Mouse (Mus musculus) CH12F3 (cell line): ENCODE data around the gene Rhot2.

Experiments
- in situ Hi-C: fragments of 300-500 bp; cut with MboI; formaldehyde crosslinking; loops from 2 replicates; pipeline ENCODE4 v1.14.3; 2020; ENCODE audit warnings: low sequenced_read_pairs

The Rhot2 gene

GRCm38 (mm10) chr17:25843636-25844395 is 835 bp downstream of the Rhot2 start:
- in situ Hi-C loops, result no loop called here

DNA sequence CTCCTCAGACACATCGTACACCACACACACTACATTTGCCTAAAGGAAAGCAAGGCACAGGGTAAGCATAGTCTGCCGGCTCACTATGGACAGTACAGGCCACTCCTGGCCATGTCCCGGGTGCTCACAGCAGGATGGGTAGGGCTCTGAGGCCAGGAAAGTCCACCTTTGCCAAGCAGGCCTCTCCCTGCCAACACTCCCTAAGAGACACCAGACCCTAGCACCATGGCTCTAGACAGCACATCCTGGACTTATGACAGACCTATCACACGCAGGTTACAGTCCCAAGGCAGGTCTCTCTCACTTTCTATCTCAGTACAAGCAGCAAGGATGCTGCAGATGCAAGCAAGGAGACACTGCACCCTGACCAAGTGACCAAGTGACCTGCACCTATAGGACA is 1.5 kb downstream of the Rhot2 start:
- in situ Hi-C loops, result no loop called here

DNA sequence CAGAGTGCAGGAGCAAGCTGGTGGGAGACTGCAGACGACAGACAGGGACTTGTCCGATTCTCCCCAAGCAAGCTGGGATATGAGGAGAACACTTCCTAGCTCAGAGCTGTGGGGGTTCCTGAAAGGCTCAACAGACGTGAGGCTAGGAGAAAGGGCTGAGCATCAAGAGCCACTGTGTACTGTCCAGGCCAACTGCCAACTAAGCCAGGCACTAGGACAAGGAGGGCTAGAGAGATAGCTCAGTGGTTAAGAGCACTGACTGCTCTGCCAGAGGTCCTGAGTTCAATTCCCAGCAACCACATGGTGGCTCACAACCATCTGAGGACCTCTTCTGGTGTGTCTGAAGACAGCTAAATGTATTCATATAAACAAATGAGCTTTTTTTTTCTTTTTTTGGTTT is 2.1 kb downstream of the Rhot2 start:
- in situ Hi-C loops, result no loop called here

GRCm38 (mm10) chr17:25841117-25841880 is 3.4 kb downstream of the Rhot2 start, which contains the start of gene Gm20683:
TSS of gene Gm20683 (minus strand) at chr17:25841763.
- in situ Hi-C loops, result no loop called here

DNA sequence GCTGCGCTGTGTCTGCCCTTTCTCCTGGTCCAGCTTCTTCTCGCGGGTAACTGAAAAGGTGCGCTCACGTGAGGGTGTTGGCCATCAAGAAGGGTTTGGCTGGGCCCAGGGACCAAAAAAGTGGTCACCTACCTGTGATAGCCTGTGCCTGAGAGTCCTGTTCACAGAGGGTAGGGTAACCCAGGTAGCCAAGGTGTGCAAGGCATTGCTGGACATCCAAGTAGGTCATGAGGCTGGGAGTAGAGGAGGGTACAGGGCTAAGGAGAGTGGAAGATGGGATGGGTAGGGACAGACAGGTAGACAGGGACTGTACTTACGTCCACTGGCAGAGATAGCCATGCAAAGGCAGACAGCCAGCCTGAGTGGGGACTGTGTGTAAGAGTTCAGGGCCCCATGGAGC is 4.1 kb downstream of the Rhot2 start:
- in situ Hi-C loops, result no loop called here

DNA sequence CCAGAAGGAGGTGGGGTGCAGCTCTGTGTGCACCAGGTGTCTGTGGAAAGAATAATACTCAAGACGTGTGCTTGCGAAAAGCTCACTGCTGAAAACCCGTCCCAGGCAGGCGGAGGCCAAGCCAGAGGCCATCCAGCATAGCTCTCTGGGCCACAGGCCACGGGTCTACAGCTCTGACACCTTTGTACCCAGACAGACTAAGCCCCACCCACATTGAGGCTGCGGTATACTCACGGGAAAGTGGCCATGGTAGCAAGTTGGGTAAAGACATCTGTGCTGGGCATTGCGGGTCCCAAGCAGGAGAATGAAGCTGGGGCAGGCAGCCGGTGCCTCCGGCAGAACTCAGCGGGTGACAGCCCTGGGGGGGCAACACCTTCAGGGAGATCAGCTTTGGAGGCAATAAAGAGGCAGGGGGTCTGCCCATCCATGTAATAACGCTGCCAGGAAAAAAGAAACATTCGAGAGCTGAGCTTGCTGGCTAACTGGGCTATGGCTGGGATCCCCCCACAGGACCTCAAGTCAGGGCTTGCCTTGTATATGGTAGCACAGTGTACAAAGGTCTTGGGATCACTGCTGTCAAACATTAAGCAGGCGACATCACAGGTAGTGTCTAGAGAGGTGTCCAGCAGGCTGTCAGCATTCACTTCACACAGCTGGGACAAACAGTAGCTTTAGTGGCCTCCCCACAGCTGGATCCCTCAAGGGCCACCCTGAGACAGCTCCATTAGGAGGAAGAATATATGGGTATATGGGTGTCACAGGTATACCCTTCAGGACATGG is 5.0 kb downstream of the Rhot2 start:
- in situ Hi-C loops, result no loop called here

DNA sequence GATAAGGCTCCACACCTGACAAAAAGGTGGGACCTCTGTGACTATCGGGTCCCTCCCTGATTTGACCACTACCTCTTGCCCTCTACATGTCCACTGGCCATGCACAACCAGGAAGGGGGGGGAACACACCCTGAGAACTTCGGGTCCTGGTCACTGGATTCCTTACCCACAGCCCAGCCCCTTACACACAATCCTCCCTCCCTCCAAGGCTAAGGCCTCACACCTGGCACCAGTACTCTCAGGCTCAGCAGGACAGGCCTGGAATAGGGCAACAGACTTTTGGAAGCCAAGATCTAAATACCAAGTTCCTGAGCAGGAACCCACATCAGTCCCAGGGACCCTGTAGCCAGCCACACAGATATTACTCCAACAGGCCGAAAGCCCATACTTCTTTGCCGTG is 5.7 kb downstream of the Rhot2 start:
- in situ Hi-C loops, result no loop called here

- in situ Hi-C loops, result no loop called here
These were observed 7.1 kb downstream of the Rhot2 start for GRCm38 (mm10) chr17:25837533-25837932.

DNA sequence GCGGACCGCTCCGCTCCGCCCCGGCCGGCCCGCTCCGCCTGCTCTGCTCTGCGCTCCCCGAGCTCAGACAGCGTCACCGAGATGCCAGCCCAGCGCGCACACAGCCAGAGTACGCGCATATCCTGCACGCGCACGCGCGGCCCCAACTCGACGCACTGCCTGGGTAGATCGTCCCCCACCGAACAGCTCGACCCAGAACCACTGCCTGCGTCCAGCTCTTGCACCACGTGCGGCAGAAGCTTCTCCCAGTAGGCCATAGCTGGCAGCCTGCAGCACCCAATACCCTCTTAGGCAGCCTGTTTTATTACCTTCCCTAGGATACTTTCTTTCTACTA is 7.6 kb downstream of the Rhot2 start, which contains the start of gene Rhbdl1:
Gene Rhbdl1 (minus strand): TSS at position 220 of the 335 bp plus-strand sequence.
- in situ Hi-C loops, result no loop called here

DNA sequence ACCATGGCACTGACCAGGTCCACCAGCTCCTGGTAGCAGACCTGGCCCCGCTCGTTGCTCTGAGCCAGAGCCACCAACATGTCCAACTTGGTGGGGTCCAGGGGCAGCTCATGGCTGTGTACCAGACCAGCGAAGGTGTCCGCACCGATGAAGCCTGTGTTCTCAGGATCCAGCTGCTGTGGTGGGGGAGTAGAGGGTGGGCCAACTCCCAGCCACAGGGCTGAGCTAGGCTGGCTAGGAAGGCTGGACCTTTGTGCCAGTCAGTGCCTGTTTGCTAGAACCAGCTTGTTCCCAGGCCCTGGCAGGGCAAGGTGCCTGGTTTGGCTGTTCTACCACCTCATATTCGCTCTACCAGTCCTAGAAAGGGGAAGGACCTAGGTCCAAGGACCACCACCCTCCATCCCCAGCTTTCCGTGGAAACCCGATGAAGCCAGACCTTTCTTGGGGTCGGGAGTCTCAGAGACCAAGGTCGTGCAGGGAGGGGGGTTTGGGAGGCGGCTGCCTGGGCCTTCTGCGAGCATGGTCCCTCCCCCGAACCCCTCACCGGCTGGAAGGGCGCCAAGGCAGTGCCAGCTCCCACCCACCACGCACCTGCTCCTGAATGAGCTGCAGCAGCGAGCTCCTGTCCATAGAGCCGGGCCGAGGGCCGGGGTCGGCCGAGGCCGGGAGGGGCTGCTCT is 8.1 kb downstream of the Rhot2 start:
- in situ Hi-C loops, result no loop called here

DNA sequence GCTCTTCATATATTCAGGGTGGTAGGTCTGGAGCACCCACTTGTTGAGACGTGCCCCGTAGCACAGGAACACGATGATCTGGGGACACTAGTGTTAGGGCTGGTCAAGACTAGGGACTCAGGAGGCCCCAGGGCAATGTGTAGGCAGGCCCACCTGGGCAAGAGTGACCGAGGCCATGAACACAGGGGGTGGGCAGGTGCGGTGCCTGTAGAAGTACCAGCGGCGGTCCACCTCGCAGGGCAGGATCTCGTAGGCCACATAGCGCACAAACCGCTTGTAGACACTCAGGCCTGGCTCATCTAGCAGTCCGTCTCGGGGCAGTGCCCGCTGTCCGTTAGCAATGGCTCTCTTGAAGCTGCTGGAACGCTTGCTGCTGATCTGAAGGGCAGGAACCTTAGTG is 8.8 kb downstream of the Rhot2 start:
- in situ Hi-C loops, result no loop called here

DNA sequence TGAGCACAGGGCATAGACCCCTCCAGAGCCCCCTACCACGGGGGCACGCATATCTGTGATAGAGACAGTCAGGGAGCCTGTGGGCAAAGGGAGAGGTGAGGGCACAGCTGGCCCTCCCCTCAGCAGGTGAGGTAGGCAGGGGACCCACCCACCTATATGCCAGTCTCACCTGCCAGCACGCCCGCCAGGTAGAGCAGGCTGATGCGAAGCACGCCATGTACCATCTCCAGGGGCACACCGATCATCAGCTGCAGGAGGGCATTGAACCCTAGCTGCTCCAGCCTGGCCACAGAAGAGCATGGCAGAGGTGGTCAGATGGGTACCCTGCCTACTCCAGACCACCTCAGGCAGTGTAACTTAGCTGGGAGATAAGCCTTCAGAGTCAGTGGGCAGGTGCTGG is 9.3 kb downstream of the Rhot2 start:
- in situ Hi-C loops, result no loop called here

- in situ Hi-C loops, result no loop called here
These were observed 9.9 kb downstream of the Rhot2 start for GRCm38 (mm10) chr17:25834595-25835222.

DNA sequence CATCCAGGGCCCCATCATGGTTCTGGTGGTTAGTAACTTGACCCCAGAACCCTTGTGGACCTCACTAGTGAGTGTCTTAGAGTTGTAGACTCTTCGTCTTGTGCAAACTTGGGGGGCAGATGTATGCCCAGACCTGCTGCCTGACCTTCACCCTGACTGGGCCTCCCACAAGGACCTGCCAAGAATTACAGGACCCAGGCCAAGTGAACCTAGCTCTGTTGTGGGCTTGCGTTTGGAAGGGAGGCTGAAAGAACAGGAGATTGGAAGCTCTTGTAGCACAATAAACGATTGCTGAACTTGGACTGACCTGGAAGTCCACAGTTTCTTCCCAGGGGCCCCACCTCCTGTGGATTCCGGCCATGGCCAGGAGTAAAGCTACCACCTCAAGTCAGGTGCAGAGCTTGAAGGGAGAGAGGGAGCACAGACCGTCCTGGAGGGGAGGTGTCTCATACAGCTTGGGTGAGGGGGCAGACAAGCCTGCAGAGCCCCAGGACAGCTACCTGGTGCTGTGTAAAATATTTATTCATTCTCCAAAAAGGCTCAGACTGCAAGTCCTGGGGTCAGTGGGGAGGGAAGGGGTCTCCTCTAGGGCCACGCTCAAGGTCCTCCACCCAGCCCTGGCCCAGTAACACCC is 10.6 kb downstream of the Rhot2 start:
- in situ Hi-C loops, result no loop called here

- in situ Hi-C loops, result no loop called here
These were observed 11.4 kb downstream of the Rhot2 start, which contains the start of gene Stub1 for GRCm38 (mm10) chr17:25833291-25833663. TSS of gene Stub1 (minus strand) at chr17:25833404.

DNA sequence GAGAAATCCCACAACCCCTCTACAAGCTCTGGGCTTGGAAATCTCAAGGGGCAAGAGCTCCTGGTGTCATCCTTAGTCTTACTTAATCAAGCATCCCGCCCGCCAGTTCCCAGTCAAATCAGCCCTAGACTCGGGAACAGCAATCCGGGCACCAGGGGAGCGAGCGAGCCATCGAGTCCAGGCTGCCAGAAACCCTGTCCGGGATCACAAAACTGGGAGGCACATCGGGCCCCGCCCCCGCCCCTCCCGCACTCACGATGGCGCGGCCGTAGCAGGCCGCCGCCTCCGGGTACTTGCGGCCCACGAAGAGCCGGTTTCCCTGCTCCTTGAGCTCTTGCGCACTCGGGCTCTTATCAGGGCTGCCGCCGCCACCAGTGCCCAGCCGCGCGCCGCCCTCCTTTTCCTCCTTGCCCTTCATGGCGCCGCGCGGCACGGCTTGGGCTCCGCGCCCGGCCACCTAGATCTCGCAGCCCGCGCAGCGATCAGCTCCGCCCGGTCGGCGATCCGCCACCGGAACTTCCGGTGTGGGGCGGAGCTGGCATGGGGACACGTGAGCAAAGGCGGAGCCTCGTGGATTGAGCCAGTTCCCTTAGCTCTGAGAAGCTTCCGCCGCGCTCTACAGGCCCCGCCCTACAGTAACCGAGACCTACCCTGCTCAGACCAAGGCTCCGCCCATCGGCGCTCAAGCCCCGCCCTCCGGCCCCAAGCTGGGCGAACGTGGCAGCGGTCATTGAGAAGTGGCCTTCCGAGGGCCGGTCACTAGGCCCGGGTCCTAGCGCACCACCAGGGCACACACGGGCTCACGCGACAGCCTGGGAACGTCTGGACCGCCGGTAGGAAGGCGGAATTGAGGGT is 12.0 kb downstream of the Rhot2 start:
- in situ Hi-C loops, result no loop called here

GRCm38 (mm10) chr17:25831451-25832281 is 13.0 kb downstream of the Rhot2 start:
- in situ Hi-C loops, result no loop called here

- in situ Hi-C loops, result no loop called here
These were observed 13.7 kb downstream of the Rhot2 start for GRCm38 (mm10) chr17:25830806-25831431.
